Mouse (Mus musculus): ENCODE measurements around the gene Grb10.

Grb10 gene

DNA sequence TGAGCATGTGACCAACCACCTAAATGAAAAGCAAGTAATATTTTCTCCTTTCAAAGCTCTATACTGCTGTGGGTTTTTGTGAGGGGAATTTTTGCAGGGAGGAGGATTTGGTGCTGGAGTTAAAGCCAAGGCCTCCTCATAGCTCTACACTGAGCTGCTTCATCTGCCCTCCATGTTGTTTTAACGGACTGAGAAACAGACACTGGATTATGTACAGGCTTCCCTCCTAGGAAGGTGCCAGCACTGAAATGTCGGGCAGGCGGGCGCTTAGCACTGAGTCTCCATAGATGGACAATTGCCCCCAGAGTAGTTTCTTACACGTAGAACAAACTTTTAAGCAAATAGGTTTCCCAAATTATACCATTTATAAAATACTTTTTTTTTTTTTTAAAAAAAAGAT, 4.1 kb downstream of the Grb10 start:
- DNase-seq (ENCODE audit: low read depth, low spot score), result no peak

DNA sequence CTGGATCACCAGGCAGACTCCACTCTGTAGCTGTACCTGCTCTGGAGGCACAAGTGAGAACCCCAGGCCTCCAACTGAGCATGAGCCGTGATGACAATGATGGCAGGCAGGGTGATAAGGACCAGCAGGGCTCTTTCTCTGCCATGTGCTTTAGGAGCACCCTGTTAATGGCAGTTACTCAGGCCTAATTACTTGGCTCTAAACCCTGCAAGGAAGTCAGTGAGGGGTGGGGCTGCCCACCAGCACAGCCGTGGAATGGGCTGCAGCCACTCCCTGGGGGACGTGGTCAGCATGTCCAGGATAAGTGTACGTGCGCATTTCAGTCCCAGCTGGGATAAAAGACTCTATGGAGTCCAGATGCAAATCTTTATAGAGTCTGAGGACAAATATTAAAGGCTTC, 5.7 kb downstream of the Grb10 start:
- no peak for DNase-seq (ENCODE audit: low read depth, low spot score)

DNA sequence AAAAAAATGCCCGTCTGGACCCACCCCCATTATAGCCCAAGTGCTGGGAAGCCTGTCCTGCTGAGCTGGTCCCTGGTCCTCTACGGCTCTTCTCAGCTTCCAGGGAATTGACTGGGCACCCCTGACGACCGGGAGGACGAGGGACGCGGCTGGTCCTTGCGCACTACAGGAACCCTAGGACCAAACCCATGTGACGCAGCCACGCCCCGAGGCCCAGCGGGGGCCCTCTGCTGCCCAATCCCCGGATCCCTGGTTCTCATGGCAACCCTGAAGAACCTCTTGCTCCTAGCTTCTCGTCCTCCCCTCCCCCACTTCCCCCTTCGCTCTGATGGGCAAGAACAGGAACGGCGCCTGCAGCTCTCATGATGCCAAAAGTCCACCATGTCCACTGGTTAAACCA, 11.8 kb downstream of the Grb10 start:
- DNase-seq (ENCODE audit: low read depth, low spot score), result peak; percentile 39

DNA sequence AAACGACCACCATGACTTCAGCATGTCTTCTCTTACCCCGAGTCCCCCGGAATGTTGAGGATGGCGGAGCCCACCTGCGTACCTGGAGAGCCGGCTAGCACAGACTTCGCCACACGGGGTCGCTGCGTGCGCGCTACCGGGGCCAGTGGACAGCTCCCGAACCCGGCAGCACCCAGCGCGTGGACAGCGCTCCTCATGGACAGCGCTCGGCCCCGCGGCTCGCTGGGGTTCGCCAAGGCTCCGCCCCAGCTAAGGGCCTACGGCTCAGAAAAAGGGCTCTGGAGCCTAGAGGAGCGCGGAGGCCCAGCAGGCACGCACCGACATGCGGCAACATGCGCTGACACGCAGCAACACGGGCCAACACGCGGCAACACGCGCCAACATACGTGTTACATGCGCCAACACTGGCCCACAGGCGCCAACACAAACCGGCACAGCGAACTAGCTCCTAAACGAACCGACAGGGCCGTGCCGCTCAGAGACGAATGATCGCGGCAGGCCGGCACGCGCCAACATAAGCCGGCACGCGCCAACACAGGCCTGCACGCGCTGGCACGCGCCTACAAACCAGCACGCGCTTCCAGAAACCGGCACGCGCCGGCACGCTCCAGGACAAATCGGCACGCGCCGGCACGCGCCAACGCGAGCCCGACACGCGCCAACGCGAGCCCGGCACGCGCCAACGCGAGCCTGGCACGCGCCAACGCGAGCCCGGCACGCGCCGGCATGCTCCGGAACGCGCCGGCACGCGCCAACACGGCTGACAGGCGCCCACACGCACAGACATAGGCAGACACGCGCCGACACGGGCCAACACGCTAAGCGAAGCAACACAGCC, 12.5 kb downstream of the Grb10 start:
- peak; percentile 56 for DNase-seq (ENCODE audit: low read depth, low spot score)

DNA sequence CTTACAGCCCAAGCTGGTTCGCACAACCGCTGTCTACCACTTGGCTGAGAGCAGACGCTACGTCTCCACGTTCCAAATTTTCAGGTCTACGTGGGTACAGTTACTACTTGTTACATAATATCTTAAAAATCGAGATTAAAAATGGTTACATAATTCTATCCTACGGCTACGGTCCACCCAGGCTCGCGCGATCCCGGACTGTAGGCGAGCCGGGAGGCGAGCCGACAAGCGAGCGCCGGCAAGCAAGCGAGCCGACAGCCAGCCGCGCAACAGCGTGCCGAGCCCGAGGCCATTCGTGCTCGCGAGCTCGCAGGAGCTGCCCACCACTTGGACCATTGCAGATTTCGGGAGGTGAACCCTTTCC, 13.1 kb downstream of the Grb10 start:
- DNase-seq (ENCODE audit: low read depth, low spot score), result no peak

DNA sequence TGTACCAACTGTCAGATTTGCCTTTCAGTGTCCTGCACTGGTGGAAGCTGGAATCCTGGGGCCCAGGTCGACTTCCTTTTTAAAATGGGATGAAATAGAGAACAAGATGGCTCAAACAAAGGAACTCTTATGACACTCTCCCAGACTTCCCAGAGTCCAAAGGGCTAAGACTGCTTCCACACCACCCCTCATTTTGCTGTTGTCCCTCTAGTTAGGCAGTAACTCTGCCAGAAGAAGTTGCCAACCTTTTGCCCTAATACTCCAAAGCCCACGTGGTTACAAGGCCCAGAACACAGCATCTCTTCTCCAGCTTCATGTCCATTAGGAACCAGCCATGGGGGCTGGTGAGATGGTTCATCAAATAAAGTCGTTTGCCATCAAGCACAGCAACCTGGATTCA, 15.4 kb downstream of the Grb10 start:
- DNase-seq (ENCODE audit: low read depth, low spot score), result no peak

DNA sequence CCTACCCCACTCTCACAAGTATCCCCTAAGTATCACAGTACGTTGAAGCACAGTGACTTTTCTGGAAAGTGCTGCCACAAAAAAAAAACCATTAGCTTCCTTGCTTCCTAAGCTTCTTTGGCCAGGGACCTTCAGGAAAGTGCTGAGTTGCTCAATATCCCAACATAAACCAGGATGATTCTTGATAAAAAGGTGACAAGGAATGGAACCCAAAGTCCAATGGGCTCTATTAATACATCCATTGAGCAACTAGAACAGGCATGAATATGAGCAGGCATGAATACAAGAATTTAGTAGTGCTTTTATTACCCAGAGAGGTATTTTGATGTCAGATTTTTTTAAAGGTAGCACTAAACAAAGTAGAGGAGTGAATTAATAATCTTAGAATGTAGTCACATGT, 18.8 kb downstream of the Grb10 start:
- DNase-seq (ENCODE audit: low read depth, low spot score), result no peak

DNA sequence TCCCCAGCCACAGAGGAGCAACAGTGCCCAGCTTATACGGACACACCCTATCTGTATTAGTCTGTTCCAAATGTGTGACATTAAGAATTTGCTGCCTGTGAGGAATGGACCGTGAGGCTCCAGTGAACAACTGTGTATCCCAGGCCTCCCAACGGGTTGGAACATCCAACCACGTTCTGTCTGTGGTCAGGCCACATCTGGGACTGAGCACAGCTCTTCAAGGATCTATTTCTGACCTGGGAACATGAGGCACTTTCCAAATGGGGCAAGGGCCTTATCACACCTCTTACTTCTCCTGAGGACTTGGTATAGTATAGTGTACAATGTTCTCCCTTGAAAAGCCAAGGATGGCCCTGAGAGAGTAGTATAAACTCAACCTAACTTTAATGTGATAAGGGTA, 19.9 kb downstream of the Grb10 start:
- no peak for DNase-seq (ENCODE audit: low read depth, low spot score)

DNA sequence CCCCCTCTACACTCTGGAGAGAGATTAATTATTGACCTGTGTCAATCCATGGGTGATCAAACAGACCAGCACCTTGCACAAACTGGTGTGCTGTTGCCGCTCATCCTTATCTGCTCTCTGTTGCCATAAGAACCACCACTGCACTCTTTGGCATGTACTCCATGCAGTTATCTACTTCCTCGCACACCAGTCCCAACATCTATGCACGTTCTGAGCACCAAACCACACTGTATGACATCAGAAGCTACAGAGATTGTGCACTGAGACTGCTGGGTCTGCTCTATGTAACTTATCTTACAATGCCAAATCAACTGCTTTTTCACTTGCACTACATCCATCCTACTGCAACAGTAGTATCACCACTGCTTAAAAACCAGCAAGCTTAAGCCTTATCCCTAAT, 28.4 kb downstream of the Grb10 start:
- DNase-seq (ENCODE audit: low read depth, low spot score), result no peak

DNA sequence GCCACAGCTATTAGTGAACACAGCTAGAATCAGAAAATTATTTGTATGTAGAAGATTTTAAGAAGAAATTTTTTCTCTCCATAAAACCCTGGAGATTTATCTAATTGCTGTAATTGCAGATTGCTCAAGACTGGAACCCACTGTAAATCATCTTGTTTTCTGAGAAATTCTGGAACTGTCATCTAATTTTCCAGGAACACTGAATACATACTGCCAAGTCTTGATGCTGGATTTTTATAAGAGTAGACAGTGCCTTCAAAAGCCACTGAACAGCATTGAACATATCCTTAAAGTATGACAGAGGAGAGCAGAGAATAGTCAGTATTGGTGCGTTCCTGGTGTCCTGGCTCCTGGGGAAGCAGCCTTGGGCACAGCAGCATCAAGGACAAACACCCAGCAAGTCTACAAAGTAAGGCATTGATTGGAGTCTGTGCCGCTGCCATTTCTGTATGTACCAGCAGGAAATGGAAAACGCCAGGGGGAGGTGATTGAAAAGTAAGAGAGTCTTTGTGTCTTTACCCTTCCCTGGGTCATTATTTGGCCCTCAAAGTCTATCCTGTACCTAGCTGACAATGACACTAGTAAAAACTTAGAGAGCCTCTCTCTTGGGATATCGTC, 38.1 kb downstream of the Grb10 start:
- DNase-seq (ENCODE audit: low read depth, low spot score), result no peak

DNA sequence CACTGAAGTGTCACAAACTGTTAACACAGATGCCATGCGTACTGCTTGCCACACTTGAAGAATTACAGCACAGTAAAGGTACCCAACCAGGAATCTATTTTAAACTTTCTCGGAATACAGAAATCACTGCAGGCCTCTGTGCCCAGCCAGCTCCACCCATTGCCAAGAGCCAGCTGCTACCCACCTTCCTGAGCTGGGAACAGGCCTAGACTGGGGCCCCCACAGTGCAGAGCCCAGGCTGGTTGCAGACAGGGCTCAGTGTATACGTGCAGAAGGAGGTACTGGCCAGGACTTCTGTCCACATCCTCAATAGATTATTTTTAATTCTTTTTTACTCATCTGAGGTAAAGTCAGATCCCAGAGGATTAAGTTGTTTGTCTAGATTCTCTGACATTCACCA, 39.6 kb downstream of the Grb10 start:
- DNase-seq (ENCODE audit: low read depth, low spot score), result no peak

DNA sequence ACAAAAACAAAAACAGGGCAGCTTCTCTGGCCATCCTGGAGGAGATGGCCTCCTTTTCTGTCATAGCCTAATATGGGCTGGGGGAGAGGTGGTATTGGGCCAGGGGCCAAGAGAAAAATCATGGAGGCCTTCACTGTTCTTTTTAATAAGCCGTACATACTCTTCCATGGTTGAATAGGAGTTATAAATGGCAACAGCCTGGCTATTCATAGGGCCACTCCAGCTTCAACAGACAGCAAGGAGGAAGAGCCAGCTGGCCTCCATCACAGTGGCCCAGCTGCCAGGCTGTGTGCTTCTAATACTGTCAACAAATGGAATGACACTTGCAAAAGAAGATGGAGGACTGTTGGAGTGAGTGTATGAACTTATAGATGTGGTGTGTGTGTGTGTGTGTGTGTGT, 41.4 kb downstream of the Grb10 start:
- no peak for DNase-seq (ENCODE audit: low read depth, low spot score)

DNA sequence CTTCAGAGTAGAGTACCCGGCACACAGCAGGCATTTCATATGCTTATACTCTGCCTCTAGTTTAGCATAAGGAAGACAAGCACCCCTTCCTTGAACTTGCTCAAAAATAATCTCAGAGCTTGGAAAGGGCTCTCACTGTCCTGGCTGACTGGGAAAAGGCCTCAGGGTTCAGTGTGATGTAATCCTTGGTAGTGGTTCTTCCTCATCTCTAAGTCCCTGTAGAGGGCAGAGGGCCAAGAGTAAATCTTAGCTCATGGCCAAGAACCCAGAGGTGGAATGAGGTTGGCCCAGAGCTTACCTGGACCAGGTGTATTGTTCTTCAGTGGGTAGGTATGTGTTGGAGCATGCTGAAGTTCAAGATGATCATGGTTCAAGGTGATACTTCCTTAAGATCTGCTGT, 43.1 kb downstream of the Grb10 start:
- DNase-seq (ENCODE audit: low read depth, low spot score), result no peak

DNA sequence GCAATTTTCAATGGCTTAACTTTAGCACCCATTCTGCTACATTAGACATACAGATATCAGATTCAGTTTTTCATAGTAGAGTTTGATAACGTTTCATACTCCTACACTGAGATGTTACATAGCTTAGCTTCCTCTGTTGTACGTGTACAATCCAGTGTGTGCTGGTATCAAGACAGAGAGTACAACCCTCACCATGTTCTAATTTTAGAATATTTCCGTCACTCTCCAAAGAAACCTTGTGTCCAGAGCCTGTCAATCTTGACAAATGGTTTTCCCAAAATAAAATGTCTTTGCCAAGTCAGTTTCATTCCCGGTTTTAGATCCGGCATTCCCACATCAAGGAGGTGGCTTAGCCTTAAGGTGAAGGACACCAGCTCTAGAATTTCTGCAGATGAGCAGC, 44.7 kb downstream of the Grb10 start:
- no peak for DNase-seq (ENCODE audit: low read depth, low spot score)

DNA sequence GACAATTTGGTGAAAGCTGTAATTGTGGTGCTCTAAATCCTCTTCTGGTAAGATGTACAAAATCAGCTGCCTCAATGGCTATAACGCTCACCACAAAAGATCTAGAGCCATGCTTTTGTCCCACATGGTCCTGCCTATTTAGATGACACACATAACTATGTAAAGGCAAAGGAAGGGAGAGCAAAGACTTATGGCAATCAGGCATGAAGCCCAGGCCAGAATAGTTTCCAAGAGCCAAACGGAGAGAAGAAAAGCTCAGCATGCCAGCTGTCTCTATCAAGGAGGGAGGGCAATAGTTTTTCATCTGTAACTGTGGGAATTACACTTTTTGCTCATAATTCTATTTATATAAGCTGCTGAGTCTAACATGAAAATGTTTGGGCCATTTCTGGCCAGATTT, 45.3 kb downstream of the Grb10 start:
- DNase-seq (ENCODE audit: low read depth, low spot score), result no peak

DNA sequence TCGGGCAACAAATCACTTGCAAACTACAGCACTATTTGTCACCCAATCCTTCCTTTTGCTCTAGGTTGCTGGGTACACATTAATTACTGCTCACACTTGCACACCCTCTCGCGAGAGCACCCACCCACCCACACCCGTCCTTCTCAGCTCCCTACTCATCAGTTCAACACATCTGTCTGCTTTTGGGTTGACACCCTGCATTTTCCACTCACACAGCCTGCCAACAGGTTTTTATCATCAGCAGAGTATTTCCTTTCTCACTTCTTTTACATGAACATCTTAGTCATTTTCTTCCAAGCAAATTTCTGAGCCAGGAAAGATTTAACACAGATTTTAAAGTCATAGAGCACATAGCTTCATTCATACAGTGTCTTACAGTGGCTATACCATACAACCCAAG, 48.6 kb downstream of the Grb10 start:
- no peak for DNase-seq (ENCODE audit: low read depth, low spot score)

DNA sequence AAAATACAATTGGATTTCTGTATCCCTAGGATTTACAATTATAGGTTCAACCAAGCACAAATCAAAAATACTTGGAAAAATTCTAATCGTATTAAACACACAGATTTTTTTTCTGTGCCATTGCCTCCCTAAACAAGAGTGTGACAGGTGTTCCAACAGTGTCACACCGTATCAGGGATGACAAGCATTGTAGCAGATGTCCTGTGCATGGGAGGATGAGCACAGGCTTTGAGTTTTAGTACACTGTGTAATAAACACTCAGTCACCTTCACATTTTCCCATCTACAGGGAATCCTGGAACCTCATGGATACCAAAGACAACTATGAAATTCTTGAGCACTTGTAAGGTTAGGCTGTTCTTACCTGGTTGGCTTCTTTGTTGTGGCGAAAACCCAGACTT, 51.2 kb downstream of the Grb10 start:
- DNase-seq (ENCODE audit: low read depth, low spot score), result no peak

DNA sequence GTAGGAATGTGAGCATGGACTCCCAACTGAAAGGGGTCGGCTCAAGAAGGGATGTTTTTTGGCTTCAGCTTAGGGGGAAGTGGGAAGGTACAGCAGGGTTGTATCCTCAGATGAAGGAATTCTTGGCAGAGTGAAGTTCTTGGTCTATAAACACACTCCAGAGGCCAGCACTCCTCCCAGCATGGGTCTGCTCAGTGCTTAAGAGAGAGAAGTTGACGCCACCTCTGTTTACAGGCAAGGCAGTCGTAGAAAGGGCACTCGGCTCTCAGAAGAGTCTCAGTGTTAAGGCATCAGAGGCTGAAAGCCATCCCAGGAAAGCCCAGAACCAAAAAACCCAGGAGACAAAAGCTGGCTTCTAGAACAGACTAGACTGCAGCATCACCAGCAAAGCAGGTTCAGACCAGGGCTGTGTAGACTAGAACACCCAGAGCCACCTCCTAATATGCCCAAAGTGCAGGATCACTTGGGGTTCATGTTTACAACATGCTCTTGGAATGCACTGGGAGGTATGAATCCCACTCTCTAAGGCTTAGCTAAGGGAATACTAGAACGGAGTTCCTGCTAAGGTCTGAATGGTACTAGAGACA, 59.8 kb downstream of the Grb10 start:
- no peak for DNase-seq (ENCODE audit: low read depth, low spot score)

DNA sequence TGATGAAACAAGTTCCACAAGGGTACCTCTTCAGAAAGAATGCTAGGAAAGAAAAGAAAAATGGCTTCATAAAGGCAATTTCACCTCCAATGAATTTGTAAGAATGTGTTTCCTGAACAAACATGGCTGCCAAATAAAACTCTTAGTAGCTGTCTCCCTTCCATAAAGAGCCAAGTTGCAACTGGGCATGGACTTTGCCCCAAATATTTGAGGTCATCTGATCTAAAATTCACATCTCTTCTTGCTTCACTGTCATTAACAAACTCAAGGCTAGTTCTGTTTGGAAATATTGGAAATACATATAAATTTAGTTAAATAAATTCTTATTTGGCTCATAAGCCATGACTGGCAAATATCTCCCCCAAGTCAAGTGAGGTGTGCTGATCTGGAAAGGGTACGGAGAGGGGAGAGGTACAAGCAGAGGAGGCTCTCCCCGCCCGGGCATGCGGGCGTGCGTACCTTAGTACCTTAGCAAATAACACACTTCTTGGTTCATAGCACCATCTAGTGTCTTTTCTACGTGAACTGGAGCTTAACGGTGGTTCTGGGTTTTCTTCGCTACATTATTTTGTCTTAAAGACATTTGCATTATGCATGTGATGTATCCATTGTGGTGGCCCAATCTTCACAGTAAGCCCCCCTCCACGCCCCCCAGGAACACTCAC, 63.8 kb downstream of the Grb10 start:
- peak; percentile 85 for DNase-seq (ENCODE audit: low read depth, low spot score)

DNA sequence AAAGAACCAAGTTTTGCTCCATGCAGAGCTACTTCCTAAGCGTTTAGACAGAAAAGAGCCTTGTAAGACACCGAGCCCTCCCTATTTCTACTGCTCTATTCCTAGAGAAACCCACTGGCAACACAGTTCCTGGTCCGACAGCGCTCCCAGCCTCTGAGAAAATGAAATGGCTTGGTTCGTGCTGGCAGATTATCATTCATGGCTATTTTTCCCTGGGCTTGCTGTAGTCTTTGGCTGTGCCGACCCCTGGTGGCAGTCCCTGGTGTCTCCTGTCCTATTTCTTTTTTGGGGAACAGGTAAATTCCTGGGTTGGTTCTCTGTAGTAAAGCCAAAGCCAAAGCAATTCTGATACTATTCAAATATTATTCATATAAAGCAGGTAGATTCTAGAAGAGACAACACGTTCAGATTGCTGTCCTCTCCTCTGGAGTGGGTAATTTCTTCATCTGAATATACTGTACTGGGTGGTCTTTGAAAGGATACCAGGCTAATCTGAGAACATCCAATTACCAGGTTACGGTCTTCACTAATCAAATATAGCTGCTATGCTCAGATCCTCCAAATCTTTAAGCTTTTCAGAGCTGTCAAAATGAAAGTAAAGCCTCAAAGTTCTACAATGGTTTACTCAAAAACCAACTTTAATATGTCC, 65.0 kb downstream of the Grb10 start:
- peak; percentile 93 for DNase-seq (ENCODE audit: low read depth, low spot score)

DNA sequence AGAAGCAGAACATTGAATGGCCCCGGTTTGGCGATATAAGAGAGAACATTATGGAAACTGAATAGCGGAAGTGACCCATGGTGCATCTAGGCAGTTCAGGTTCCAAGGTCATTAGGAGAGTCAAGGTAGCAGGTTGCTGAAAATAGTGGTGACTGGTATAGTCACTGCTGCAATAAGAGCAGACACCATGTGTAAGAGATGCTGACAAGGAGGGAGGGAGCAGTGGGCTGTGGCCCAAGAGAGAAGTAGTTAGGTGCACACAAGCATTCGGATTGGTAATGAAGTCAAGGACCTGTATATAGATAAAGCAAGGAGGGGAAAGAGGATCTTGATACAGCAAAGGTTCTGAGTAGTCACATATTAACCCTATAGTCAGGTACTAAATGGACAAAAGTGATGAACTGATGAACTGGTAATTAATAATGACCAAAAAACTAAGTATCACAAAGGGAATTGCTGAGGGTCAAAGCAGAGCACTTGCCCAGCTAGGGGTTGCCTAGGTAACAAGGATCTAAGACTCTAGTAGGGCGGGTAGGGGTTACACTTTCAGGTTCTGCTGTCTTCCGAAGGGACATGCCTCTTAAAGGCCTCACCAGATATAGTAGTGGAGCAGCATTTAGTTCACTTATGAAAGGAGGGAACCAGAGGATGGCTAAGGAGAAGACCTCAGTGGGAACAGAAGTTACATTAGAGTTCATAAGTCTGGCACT, 65.9 kb downstream of the Grb10 start:
- peak; percentile 31 for DNase-seq (ENCODE audit: low read depth, low spot score)

DNA sequence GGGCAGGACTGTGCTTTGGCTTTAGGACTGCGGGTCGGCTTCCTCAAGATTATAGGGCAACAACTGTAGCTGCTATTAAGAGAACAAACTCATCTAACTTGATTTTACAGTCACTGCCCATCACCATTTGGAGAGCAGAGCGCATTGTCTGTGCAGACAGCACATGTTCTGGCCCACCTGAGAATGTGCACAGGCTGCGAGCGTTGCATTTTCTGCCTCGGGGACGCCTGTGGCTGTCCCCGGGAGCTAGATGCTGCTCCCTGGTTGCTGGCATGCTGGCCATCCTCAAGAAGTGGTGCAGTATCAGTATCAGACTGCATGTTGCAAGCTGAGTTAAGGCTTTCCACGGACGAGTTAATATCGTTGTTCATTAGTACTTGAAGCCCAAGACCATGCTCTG, 68.2 kb downstream of the Grb10 start:
- DNase-seq (ENCODE audit: low read depth, low spot score), result no peak

Data from ES-CJ7 (cell line).